Mouse (Mus musculus): ENCODE data around the gene Ryr1. TPM values are rescaled to one million over a fixed set of nuclear protein-coding genes. Genes with fewer than 3 reads are reported as not detected.
A peak's percentile ranks its signal among the peaks of the same experiment; 100 is the strongest.

Gene Ryr1
- polyA plus RNA-seq, 1 experiment from 2014 or later: 0.30 TPM

DNA sequence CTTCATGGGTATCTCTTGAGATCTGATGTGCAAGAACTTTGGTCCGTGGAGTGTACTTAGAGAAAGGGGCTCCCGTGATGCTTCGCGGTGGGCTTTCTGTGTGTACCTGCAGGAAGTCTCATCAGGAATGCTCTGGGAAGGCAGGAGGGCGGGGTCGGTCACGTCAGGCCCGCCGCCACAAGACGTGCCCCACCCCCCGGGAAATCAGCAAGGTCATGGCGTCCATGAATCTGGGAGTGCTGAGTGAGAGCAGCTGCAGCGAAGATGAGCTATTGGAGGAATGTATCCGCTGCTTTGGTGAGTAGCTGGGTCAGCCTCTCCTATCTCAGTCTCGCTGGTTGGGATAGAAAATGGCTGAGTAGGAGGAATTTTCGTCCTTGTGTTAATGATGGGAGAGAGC lies 12.4 kb upstream of the Ryr1 start:
- H3K9me3 ChIP-seq: no peaks in the 10 kb centered on the region
- H3K27ac ChIP-seq: no peak overlapping the region
- H3K27me3 ChIP-seq (replicated peaks): no peaks in the 10 kb centered on the region
- no peak overlapping the region for H3K9ac ChIP-seq
- no peak overlapping the region for H3K4me3 ChIP-seq (replicated peaks)
- no peaks in the 10 kb centered on the region for H3K36me3 ChIP-seq
- no peak overlapping the region for H3K4me2 ChIP-seq
- 44% methylated on average over 16 of the region's 16 CpGs for WGBS
- H3K4me1 ChIP-seq: peaks cover 6% of the 10 kb centered on the region; the same call in 1 of the 2 replicates
- no peak for ATAC-seq (ENCODE audit: insufficient read depth, low FRiP score, low read depth)

DNA sequence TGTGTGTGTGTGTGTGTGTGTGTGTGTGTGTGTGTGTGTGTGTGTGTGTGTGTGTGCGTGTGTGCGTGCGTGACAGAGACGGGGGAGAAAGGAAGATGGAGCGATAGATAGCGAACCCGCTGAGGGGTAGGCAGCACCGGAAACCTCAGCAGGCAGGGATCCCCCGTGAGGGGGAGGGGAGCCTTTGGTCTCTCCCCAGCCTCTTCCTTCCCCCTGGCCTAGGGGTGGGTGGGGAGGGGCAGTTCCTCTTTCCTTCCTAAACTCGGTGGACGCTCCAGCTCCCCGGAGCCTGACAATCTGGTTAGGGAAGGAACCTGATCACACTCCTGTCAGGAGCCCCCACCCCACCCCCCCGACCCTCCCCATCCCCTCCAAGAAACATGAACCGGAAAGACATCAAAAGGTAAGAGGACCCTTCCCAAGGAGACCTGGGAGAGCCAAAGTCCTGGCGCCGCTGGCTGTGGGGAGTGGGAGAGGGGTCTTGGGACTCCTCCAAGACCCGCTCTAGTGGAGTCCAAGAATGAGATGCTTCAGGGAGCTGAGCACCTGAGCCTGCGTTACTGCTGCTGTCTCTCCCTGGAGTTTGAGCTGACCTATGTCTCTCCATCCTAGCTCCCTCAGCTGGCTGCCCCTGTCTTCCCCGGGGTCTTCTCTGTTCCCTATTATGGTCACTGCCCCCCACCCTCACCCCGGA lies 9.9 kb upstream of the Ryr1 start, which contains the start of gene Rasgrp4:
Gene Rasgrp4 (plus strand): TSS at position 159 of the 694 bp plus-strand sequence.
- H3K9me3 ChIP-seq: no peaks in the 10 kb centered on the region
- no peak within 1 kb of the TSS for H3K9ac ChIP-seq
- WGBS: 3% methylated on average over 8 of the region's 20 CpGs
- peak within 1 kb of the TSS; percentile 23; the same call in 1 of the 2 replicates for H3K4me3 ChIP-seq (replicated peaks)
- H3K27me3 ChIP-seq (replicated peaks): no peaks in the 10 kb centered on the region
- H3K4me2 ChIP-seq: peak within 1 kb of the TSS; percentile 48
- H3K4me1 ChIP-seq: peaks cover 6% of the 10 kb centered on the region; the same call in 1 of the 2 replicates
- peak; percentile 53; the same call in 1 of the 2 replicates for ATAC-seq (ENCODE audit: insufficient read depth, low FRiP score, low read depth)
- no peaks in the 10 kb centered on the region for H3K36me3 ChIP-seq
- H3K27ac ChIP-seq: no peak within 1 kb of the TSS

DNA sequence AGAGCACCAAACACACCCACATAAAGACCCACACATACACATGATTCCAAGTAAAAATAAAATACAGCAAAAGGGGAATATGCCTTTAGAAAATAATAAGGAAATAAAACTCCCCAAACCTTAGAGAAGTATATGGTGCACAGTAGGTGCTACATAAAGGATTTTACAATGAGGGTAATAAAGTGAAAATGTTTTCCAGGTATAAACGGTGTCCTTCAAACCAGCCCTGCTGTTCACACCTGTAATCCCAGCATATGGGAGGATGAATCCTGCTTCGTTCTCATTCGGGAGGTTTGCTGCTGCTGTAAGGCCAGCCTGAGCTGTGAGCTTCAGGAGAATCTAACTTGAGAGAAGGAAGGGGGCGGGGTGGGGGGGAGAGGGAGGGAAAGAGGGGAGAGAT lies 9.3 kb upstream of the Ryr1 start:
- Histone ChIP-seq H3K9ac (no peak overlapping the region), H3K27me3 (replicated peaks) (no peaks in the 10 kb centered on the region), H3K36me3 (no peaks in the 10 kb centered on the region), H3K4me1 (peaks cover 6% of the 10 kb centered on the region; the same call in 1 of the 2 replicates), H3K4me3 (replicated peaks) (peak overlapping the region; percentile 23; the same call in 1 of the 2 replicates), H3K9me3 (no peaks in the 10 kb centered on the region), H3K27ac (no peak overlapping the region), H3K4me2 (peak overlapping the region; percentile 48)
- no peak for ATAC-seq (ENCODE audit: insufficient read depth, low FRiP score, low read depth)
- 5% methylated on average over 4 of the region's 4 CpGs for WGBS

DNA sequence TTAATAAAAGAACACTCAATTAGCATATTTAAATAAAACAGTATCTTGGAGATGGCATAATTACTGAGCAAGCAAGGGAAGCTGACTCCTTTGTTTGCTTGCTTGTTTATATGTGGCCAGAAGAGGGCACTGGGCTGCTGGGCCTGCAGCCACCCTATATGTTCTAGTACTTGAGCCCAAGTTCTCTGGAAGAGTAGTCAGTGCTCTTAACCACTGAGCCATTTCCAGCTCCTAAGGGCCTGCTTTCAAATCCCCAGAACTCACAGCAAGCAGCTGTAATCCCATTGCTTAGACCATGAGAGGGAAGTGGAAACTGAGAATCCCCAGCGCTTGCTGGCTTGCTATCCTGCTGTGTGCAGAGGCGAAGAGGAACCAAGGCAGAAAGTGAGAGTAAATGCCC lies 3.7 kb upstream of the Ryr1 start:
- H3K4me1 ChIP-seq: peaks cover 12% of the 10 kb centered on the region; the same call in 1 of the 2 replicates
- no peak overlapping the region for H3K4me3 ChIP-seq (replicated peaks)
- no peak overlapping the region for H3K27ac ChIP-seq
- no peak for ATAC-seq (ENCODE audit: insufficient read depth, low FRiP score, low read depth)
- H3K27me3 ChIP-seq (replicated peaks): no peaks in the 10 kb centered on the region
- no peak overlapping the region for H3K9ac ChIP-seq
- WGBS: 67% methylated on average over 2 of the region's 2 CpGs
- no peak overlapping the region for H3K4me2 ChIP-seq
- H3K36me3 ChIP-seq: no peaks in the 10 kb centered on the region
- no peaks in the 10 kb centered on the region for H3K9me3 ChIP-seq

DNA sequence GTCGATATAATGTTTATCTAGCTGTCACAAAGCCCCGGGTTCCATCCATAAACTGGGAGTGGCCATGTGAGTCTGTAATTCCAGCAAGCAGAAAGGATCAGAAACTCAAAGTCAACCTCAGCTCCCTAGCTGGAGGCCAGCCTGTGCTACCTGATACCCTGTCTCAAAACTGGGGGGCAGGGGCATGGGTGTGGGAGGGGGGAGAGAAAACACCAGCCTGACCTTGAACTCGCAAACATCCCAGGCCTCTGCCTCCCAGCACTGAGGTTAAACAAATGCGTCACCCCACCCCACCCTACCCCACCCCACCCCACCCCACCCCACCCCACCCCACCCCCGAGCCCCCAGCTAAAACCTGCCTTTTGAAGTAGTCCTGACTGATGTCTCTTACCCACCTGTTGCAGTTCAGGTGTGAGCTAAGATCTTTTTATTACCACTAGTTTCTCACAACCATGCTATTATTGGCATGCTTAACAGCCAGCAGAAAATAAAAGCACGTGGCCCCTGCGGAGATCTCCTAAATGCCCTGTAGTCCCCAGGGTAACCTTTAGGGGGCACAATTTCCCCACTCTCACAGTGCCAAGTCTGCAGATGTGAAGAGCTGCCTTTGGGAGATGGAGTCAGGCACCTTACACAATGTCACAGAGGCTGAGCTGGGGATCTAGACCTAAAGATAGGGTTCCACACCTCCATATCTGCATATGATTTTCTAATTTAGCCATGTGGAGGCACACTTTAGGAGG lies 1.4 kb upstream of the Ryr1 start:
- no peak for ATAC-seq (ENCODE audit: insufficient read depth, low FRiP score, low read depth)
- no peaks in the 10 kb centered on the region for H3K9me3 ChIP-seq
- 16% methylated on average over 7 of the region's 7 CpGs for WGBS

DNA sequence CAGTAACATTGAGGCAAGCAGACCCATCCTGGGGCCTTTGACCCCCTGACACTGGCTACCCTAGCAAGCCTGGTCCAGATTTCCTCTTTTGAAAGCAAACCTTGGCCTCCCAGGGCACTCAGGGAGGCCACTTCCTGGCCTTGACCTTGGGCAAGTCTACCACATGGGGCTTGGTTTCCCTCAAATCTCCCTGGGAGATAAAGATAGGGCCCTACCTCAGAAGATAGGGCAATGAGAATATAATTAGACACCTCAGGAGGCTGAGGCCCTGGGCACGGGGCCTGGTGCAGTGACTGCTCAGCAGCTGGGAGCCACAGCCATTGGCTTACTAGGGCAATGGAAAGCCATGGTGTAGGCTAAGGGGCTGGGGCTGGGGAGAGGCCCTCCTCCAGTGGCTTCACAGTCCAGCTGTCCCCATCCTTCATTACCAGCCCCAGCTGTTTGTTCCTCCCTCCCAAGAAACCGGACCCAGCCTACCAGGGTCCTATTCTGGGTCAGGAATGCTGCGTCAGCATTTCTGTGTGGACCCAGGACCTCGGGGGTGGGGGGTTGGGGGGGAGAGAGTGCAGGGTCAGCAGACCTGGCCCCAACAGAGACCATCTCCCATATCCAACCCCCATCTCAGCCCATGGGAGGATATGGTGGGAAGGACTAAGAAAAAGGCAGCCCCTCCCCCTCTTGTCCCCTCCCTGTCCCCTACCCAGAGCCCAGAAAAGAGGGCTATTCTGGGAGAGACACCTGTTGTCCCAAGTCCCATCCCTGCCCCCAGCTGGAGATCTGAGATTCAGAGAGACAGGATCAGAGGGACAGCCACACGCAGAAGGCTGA lies 1.2 kb downstream of the Ryr1 start:
- Histone ChIP-seq H3K27ac (no peak overlapping the region), H3K36me3 (no peaks in the 10 kb centered on the region), H3K9me3 (no peaks in the 10 kb centered on the region), H3K27me3 (replicated peaks) (no peaks in the 10 kb centered on the region), H3K4me2 (peak overlapping the region; percentile 86; the same call in 1 of the 2 replicates), H3K9ac (no peak overlapping the region), H3K4me1 (peaks cover 16% of the 10 kb centered on the region; the same call in 1 of the 2 replicates), H3K4me3 (replicated peaks) (no peak overlapping the region)
- 0 out of 2 replicates have a peak, but pooled peaks have one; percentile 29 for ATAC-seq (ENCODE audit: insufficient read depth, low FRiP score, low read depth)
- 39% methylated on average over 5 of the region's 5 CpGs for WGBS

More for the DNA sequence above, 1.4 kb upstream of the Ryr1 start:
- Histone ChIP-seq H3K4me1 (peaks cover 16% of the 10 kb centered on the region; the same call in 1 of the 2 replicates), H3K36me3 (no peaks in the 10 kb centered on the region), H3K4me2 (no peak overlapping the region), H3K27ac (no peak overlapping the region), H3K27me3 (replicated peaks) (no peaks in the 10 kb centered on the region), H3K9ac (no peak overlapping the region), H3K4me3 (replicated peaks) (no peak overlapping the region)

DNA sequence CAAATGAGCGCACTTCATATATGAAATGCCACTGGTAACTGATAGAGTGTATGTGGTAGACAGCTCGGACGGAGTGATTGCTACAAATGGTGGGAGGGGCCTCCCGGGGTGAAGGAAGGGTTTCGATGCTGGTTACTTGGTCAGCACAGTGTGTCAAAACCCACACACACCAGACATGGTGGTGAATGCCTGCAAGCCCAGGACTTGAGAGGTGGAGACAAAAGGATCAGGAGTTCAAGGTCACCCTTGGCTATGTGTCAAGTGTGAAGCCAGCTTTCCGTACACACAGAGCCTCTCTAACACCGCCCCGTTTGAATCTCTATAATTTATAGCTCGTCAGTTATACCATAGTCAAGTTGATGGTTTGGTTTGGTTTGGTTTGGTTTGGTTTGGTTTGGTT lies 2.2 kb downstream of the Ryr1 start:
- ATAC-seq (ENCODE audit: insufficient read depth, low FRiP score, low read depth): no peak
- Histone ChIP-seq H3K9ac (no peak overlapping the region), H3K27ac (no peak overlapping the region), H3K27me3 (replicated peaks) (no peaks in the 10 kb centered on the region), H3K4me2 (no peak overlapping the region), H3K36me3 (no peaks in the 10 kb centered on the region), H3K4me1 (peaks cover 16% of the 10 kb centered on the region; the same call in 1 of the 2 replicates), H3K9me3 (no peaks in the 10 kb centered on the region), H3K4me3 (replicated peaks) (no peak overlapping the region)
- WGBS: 87% methylated on average over 9 of the region's 9 CpGs

DNA sequence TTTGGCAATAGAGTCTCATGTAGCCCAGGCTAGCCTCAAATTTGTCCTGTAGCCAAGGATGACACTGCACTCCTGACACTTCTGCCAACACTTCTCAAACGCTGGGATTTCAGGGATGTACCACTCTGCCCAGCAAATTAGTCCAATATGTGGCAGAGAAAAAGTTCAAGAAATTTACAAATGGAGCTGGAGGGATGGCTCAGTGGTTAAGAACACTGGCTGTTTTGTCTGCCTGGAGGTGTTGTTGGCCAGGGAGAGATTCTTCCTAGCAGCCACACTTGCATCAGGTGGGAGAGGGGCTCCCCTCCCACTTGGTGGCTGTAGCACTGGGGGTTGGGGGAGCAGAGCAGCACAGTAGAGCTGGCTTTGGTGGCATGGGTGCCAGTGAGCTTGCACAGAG lies 5.5 kb downstream of the Ryr1 start:
- 74% methylated on average over 1 of the region's 1 CpGs for WGBS
- ATAC-seq (ENCODE audit: insufficient read depth, low FRiP score, low read depth): no peak
- no peaks in the 10 kb centered on the region for H3K36me3 ChIP-seq
- 0 out of 2 replicates have a peak, but pooled peaks cover 10% of the 10 kb centered on the region for H3K4me1 ChIP-seq
- H3K4me3 ChIP-seq (replicated peaks): no peak overlapping the region
- H3K27me3 ChIP-seq (replicated peaks): no peaks in the 10 kb centered on the region
- H3K9ac ChIP-seq: no peak overlapping the region
- no peak overlapping the region for H3K4me2 ChIP-seq
- no peaks in the 10 kb centered on the region for H3K9me3 ChIP-seq
- no peak overlapping the region for H3K27ac ChIP-seq

DNA sequence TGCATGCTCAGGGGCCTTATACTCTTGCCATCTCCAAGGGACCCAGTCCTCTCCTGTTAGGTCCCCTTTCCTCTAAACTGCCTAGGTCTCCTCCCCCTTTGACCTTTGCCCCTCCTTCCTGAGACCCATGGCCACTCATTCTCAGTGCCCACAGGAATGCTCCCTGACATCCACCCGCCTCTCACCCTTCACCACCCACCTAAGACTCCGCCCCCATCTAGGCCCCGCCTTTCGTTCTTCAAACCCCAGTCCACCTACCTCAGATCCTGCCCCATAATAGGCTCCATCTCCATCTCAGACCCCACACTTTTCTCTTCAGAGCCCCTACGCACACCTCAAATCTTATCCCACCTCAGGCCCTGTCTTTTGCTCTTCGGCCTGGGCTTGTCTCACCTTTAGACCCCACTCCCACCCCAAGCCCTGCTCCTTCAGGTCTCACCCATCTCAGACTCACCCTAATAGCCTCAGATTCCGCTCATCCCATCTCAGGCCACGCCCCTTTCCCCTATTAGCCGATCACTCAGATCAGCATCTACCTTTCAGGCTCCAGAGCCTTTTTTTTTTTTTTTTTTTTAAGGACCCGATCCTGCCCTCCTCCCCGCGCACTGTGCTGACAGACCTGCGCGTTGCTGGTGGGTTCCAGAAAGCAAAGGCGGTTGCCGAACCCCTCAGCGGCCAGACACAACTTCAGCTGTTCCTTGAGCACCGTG lies 6.7 kb downstream of the Ryr1 start:
- no peak overlapping the region for H3K27ac ChIP-seq
- H3K9me3 ChIP-seq: no peaks in the 10 kb centered on the region
- no peaks in the 10 kb centered on the region for H3K27me3 ChIP-seq (replicated peaks)
- H3K4me1 ChIP-seq: no peaks in the 10 kb centered on the region
- H3K4me2 ChIP-seq: no peak overlapping the region
- no peak for ATAC-seq (ENCODE audit: insufficient read depth, low FRiP score, low read depth)
- H3K4me3 ChIP-seq (replicated peaks): no peak overlapping the region
- no peak overlapping the region for H3K9ac ChIP-seq
- WGBS: 18% methylated on average over 18 of the region's 18 CpGs
- no peaks in the 10 kb centered on the region for H3K36me3 ChIP-seq

DNA sequence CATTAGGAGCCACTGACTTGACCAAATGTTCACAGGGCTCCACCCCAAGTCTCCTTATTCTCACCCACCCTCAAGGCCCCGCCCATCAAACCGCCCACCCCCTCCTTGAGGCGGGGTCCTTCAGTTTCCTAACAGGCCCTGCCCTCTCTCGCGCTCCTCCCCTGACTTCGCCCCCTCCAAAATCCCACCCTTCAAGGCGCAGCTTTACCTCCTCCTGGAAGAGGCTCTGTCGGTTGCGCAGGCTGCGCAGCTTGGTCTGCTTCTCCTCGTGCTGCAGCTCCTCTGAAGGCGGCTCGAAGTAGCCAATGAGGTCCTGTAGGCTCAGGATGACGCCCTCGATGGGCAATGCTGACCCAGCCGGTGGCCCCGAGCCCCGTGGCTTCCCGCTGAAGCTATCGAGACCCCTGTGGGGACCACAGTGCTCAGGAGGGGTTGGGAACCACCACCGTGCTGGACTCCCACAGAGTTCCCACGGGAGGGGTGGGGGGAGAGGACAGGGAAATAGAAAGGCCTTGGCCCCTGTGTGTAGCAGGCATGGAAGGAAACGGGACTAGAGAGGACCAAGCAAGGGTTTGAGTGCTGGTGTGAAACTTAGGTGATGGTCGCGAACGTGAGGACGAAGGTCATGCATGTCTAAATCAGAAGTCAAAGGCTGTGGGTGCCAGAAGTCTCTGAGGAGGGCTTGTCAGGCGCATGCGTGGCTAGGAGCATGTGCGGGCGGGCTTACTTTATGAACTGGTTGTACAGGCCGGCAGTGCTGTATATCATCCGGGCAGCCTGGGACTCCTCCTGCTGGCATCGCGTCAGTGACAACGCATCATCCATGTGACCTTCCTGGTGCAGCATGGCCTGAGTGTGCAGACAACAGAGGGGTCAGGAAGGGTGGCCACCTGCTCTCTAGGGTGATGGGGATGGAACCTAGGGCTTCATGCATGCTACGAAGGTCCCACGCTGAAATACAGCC lies 15.7 kb downstream of the Ryr1 start:
- no peaks in the 10 kb centered on the region for H3K36me3 ChIP-seq
- peak; percentile 71 for ATAC-seq (ENCODE audit: insufficient read depth, low FRiP score, low read depth)
- WGBS: 28% methylated on average over 38 of the region's 38 CpGs
- H3K4me2 ChIP-seq: peak overlapping the region; percentile 51
- H3K4me3 ChIP-seq (replicated peaks): peak overlapping the region; percentile 20
- H3K9ac ChIP-seq: no peak overlapping the region
- H3K4me1 ChIP-seq: peaks cover 10% of the 10 kb centered on the region
- no peaks in the 10 kb centered on the region for H3K27me3 ChIP-seq (replicated peaks)
- H3K27ac ChIP-seq: no peak overlapping the region
- H3K9me3 ChIP-seq: no peaks in the 10 kb centered on the region
